Mouse (Mus musculus) layer of hippocampus, adult 11-12 months (tissue): ENCODE data around the gene Fsd1l.

Source experiments
- DNase-seq: peaks from one replicate; pipeline ENCODE4 v3.0.0; 2022; ENCODE audit warnings: low spot score

Fsd1l gene

GRCm38 (mm10) chr4:53738956-53739616 is 107.8 kb downstream of the Fsd1l start:
- peak; percentile 76 for DNase-seq

GRCm38 (mm10) chr4:53749831-53750230 is 118.6 kb downstream of the Fsd1l start:
- no peak for DNase-seq

- DNase-seq, result peak; percentile 44
Measured at GRCm38 (mm10) chr4:53750391-53751120, 119.3 kb downstream of the Fsd1l start.
